Mouse (Mus musculus) CH12.LX (cell line): ENCODE measurements at regions not wholly inside any gene's neighbourhood (a gene's known extent, or its start where the extent isn't known, plus 50 kb on each side); places are given as distances from the start of the nearest gene placed in this dataset.

ENCODE experiments used
- EP300 ChIP-seq: IDR thresholded peaks from 2 replicates; pipeline ENCODE4 v1.6.1; 2011; ENCODE audit warnings: low read length, improper control_type of control experiment
- JUND ChIP-seq: conservative IDR thresholded peaks from 2 replicates; pipeline ENCODE4 v1.6.1; 2011; ENCODE audit warnings: low read depth, low read length, improper control_type of control experiment
- NELFE ChIP-seq: IDR thresholded peaks from 2 replicates; pipeline ENCODE4 v1.6.1; 2011; ENCODE audit warnings: low read depth, low read length, improper control_type of control experiment

DNA sequence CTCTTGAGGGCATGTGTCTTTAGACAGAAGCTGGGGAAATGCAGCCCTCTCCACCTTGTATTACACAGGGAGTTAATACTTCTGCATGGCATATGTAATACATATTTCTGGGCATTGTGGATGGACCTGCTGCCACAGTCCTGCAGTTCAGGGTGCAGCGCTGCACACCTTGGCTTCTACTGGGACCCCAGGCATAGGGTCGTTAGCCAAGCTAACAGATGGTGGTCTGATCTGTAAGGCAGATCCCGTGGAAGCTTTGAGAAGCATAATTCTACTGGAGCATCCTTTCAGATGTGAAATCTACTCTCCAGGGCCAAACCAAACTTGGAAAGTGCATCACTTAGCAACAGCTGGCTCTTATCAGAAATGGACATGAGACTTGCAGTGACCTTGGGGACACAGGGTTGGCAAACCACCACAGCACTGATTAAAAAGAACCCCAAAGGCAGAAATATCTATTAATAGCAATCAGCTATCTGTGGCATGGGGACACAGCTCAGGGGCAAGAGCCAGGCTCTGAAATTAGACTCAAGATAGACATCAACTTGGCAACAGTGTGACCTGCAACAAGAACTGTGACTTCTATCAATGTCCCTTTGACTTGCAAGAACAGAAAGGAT, 155.0 kb downstream of the Drd1 start:
- TF ChIP-seq EP300 (no peak), JUND (no peak), NELFE (no peak)
